Mouse (Mus musculus): ENCODE measurements at regions not wholly inside any gene's neighbourhood (a gene's known extent, or its start where the extent isn't known, plus 50 kb on each side); places are given as distances from the start of the nearest gene placed in this dataset.

DNA sequence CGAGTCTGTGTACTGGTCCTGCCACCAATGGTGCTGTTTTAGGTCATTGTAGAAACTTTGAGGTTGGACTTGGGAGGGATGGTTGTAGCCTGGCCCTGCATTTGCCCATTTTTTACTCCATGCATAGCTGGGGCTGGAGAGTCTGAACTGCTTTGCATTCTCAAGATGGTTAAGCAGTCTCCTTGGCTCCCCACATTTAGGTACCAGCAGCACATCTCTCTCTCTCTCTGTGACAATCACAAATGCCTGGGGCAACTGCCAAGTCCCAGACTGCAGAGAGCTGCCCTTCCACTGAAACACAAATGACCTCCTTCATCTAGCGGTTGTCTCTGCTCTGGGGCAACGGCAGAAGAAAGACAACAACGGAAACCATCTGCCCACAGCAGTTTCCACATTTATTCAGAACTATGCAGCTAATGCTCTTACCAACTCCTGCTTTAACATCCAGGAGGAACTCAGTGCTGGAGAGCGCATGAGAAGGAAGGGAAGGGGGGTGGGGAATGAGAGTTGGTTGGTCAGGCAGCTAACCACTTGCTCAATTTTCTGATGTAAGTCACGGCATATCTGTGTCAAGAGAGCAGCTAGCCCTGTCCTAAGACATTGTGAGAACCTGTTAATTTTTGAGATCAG lies 269.9 kb downstream of the Rnf144a start:
- TF ChIP-seq GATA1 (IDR thresholded peaks at IDR 0.05; ENCODE audit: borderline replicate concordance, low read length) (no peak), FLI1 (IDR thresholded peaks at IDR 0.05; ENCODE audit: low read length) (no peak)

Measured in megakaryocyte, embryonic 14.5 days (primary cell).